Mouse (Mus musculus) megakaryocyte, embryonic 14.5 days (primary cell): ENCODE results near the gene Trim2. TPM values are rescaled to one million over a fixed set of nuclear protein-coding genes. Genes with fewer than 3 reads are reported as not detected.

ENCODE experiments used
- H3K27me3 ChIP-seq: replicated peaks from 2 replicates; pipeline ENCODE3; 2012; ENCODE audit warnings: inconsistent platforms
- H3K36me3 ChIP-seq: replicated peaks from 2 replicates; pipeline ENCODE3; 2012; ENCODE audit warnings: low read length, inconsistent platforms, mixed read lengths
- H3K4me1 ChIP-seq: 2 replicates; pipeline ENCODE4 v1.6.1; 2012; ENCODE audit warnings: inconsistent platforms
- H3K4me3 ChIP-seq: replicated peaks from 2 replicates; pipeline ENCODE3; 2012; ENCODE audit warnings: moderate library complexity, mild to moderate bottlenecking, inconsistent platforms
- H3K9me3 ChIP-seq: 2 replicates; pipeline ENCODE4 v1.6.1; 2012; ENCODE audit warnings: inconsistent platforms
- FLI1 ChIP-seq: IDR thresholded peaks from 2 replicates; pipeline ENCODE4 v1.6.1; 2012; ENCODE audit warnings: low read length, inconsistent platforms, mixed read lengths
- GATA1 ChIP-seq: IDR thresholded peaks from 3 replicates; pipeline ENCODE4 v1.6.1; 2012; ENCODE audit warnings: mixed read lengths, low read length, inconsistent platforms, borderline replicate concordance
- polyA plus RNA-seq: library from polyadenylated mRNA; stranded (reverse); fragments of >175 nt; gene quantifications from 2 replicates; pipeline ENCODE4 v1.2.3, GENCODE M21; 2012; ENCODE audit warnings: low replicate concordance; ENCODE audit not compliant: insufficient read depth

The Trim2 gene
- polyA plus RNA-seq, 1 experiment, result not detected

GRCm38 (mm10) chr3:84215253-84215652 lies 91.4 kb downstream of the Trim2 start:
- TF ChIP-seq GATA1 (no peak), FLI1 (no peak)
- H3K4me3 ChIP-seq, result no peak overlapping the region
- no peaks in the 10 kb centered on the region for H3K9me3 ChIP-seq
- peaks cover 54% of the 10 kb centered on the region for H3K27me3 ChIP-seq
- no peaks in the 10 kb centered on the region for H3K36me3 ChIP-seq
- peaks cover 4% of the 10 kb centered on the region for H3K4me1 ChIP-seq

GRCm38 (mm10) chr3:84214501-84214900 lies 92.2 kb downstream of the Trim2 start:
- Histone ChIP-seq H3K9me3 (no peaks in the 10 kb centered on the region), H3K4me3 (no peak overlapping the region), H3K36me3 (no peaks in the 10 kb centered on the region), H3K27me3 (peaks cover 54% of the 10 kb centered on the region), H3K4me1 (peaks cover 3% of the 10 kb centered on the region; the same call in 1 of the 2 replicates)
- no peak for TF ChIP-seq FLI1
- TF ChIP-seq GATA1, result no peak

DNA sequence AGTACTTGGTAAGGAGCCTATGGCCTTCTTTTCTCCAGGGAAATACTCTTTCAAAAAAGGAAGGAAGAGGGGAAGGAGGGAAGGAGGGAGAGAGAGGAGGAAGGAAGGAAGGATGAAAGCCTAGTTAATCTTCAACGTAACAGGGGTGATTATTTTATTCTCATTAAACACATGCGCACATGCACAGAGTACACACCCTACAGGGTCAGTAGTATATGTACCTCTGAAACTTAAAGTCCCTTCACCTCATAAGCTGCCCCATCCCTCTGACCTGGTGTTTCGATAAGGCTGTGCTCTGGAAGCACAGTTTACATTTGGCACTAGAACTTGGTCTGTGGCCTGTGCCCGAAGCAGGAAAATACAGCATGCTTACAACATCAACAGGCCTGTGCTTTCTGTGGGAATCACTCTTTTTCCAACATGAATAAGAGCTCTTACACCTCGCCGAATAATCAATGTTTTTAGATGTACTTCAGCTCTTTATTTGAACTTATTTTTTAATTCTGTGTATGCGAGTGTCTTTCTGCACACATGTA lies 95.3 kb downstream of the Trim2 start:
- H3K9me3 ChIP-seq, result no peaks in the 10 kb centered on the region
- H3K4me1 ChIP-seq, result peaks cover 3% of the 10 kb centered on the region; the same call in 1 of the 2 replicates
- no peak for TF ChIP-seq FLI1
- no peaks in the 10 kb centered on the region for H3K36me3 ChIP-seq
- H3K4me3 ChIP-seq, result no peak overlapping the region
- peaks cover 39% of the 10 kb centered on the region for H3K27me3 ChIP-seq

GRCm38 (mm10) chr3:84208917-84209513 lies 97.7 kb downstream of the Trim2 start:
- Histone ChIP-seq H3K4me3 (no peak overlapping the region), H3K27me3 (peaks cover 23% of the 10 kb centered on the region)
- TF ChIP-seq GATA1 (no peak), FLI1 (no peak)

DNA sequence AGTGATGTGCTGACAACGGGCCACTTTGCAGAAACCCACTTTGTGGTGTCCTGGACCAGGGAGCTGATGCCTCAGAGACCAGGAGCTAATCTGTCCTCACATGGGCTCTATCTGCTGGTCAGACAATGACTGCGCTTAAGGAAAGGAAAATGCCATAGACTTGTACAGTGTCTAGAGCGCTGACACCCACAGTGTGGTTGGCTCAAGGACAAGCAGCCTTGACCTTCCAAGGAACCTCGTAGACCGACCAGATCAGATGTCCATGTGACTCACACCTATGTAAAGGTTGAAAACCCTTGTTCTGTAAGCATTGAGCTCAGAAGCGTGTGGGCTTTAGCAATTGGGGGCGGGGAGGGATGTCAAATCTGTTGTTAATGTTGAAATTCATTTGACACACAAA lies 98.2 kb downstream of the Trim2 start:
- peaks cover 3% of the 10 kb centered on the region; the same call in 1 of the 2 replicates for H3K4me1 ChIP-seq
- no peaks in the 10 kb centered on the region for H3K9me3 ChIP-seq
- peaks cover 22% of the 10 kb centered on the region for H3K27me3 ChIP-seq
- no peak overlapping the region for H3K4me3 ChIP-seq
- no peak for TF ChIP-seq FLI1
- TF ChIP-seq GATA1, result no peak
- H3K36me3 ChIP-seq, result no peaks in the 10 kb centered on the region

More at GRCm38 (mm10) chr3:84208917-84209513, 97.7 kb downstream of the Trim2 start:
- no peaks in the 10 kb centered on the region for H3K9me3 ChIP-seq
- H3K4me1 ChIP-seq, result peaks cover 3% of the 10 kb centered on the region; the same call in 1 of the 2 replicates
- no peaks in the 10 kb centered on the region for H3K36me3 ChIP-seq

- no peak for TF ChIP-seq GATA1
- no peak for TF ChIP-seq FLI1
- Histone ChIP-seq H3K36me3 (no peaks in the 10 kb centered on the region), H3K27me3 (peaks cover 17% of the 10 kb centered on the region), H3K4me3 (no peak overlapping the region), H3K4me1 (peaks cover 3% of the 10 kb centered on the region; the same call in 1 of the 2 replicates), H3K9me3 (no peaks in the 10 kb centered on the region)
Observed at GRCm38 (mm10) chr3:84207366-84207765, 99.3 kb downstream of the Trim2 start.

- Histone ChIP-seq H3K9me3 (no peaks in the 10 kb centered on the region), H3K27me3 (peaks cover 21% of the 10 kb centered on the region), H3K4me1 (peaks cover 3% of the 10 kb centered on the region; the same call in 1 of the 2 replicates), H3K36me3 (no peaks in the 10 kb centered on the region), H3K4me3 (no peak overlapping the region)
- TF ChIP-seq FLI1 (no peak), GATA1 (no peak)
Observed at GRCm38 (mm10) chr3:84206106-84206505, 100.6 kb downstream of the Trim2 start.

DNA sequence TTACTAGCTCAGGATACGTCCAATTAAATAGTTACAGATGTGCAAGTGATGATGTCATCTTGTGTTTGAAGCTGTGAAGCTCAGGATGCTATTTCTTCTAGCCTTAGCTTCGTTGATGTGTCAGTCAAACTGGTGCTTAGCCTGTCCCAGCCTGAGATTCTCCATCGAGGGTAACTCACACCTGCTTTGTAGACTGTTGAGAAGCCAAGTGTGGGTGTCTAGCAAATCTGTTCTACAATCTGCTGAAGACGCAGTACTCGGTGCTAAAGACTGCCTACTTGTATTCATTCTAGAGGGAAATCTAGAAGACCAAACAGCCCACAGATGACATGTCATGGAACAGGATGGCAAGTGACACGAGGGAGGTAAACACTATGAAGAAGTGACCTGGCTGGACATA lies 101.0 kb downstream of the Trim2 start:
- peaks cover 22% of the 10 kb centered on the region for H3K27me3 ChIP-seq
- H3K9me3 ChIP-seq, result no peaks in the 10 kb centered on the region
- TF ChIP-seq FLI1, result no peak
- TF ChIP-seq GATA1, result no peak
- H3K36me3 ChIP-seq, result no peaks in the 10 kb centered on the region
- H3K4me3 ChIP-seq, result no peak overlapping the region
- peaks cover 3% of the 10 kb centered on the region; the same call in 1 of the 2 replicates for H3K4me1 ChIP-seq

DNA sequence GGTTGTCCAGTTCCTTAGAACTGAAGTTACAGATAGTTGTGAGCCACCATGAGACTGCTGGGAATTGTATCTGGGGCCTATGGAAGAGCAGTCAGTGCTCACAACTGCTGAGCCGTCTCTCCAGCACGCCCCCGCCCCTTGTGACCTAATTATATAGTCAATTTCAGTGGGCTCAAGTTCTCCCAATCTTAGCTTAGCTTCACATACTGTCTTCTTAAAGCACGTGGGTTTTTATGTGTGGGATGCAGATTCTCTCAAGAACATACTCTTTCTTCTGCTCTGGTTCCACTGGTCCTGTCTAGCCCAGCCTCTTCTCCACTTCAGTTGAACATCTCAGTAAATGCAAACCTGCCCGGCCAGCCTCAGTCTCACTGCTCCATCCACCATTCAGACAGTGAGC lies 102.0 kb downstream of the Trim2 start:
- H3K36me3 ChIP-seq, result no peaks in the 10 kb centered on the region
- TF ChIP-seq GATA1, result no peak
- no peak for TF ChIP-seq FLI1
- peaks cover 20% of the 10 kb centered on the region for H3K27me3 ChIP-seq

DNA sequence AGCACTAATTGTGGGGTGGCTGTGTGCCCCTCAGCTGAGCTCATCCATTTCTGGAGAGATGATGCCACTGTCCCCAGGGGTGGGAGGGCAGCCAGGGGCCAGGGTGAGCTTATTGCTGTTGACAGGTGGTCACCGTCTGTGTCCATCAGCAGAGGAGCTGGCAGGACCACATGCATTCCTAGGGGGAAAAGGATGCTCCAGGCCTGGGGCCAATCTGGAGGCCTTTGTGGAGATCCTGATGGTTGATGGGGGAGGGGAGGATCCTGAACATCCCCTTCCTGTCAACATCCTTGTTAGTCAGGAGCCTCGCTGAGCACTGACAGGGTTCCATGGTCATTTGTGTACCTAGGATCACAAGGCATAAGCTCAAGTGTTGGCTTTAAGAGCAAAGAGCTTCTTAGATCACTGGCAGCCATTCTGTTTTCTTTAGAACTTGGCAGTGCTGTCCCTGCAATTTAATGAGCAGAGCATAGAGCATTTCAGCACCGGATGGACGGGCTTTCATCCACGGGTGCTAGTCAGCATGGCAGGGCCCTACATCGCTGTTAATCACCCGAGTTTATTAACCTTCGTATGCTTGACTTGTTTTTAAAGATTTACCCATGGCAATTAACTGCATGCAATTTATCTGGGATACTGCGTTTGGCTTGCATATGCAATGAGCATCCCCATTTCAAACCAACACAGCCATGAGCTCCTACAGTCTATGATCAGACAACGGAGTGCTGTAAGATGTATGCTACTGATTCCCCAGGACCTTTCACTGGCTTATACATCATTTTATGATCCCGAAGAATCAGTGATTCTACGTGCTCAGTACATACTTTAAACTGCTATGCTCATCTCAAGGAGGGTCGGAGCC lies 105.9 kb downstream of the Trim2 start:
- Histone ChIP-seq H3K36me3 (no peaks in the 10 kb centered on the region), H3K9me3 (peaks cover 9% of the 10 kb centered on the region), H3K4me3 (no peak overlapping the region), H3K27me3 (peaks cover 22% of the 10 kb centered on the region), H3K4me1 (no peaks in the 10 kb centered on the region)
- TF ChIP-seq GATA1 (no peak), FLI1 (no peak)

More for the DNA sequence above, 102.0 kb downstream of the Trim2 start:
- peaks cover 3% of the 10 kb centered on the region; the same call in 1 of the 2 replicates for H3K4me1 ChIP-seq
- H3K9me3 ChIP-seq, result no peaks in the 10 kb centered on the region
- no peak overlapping the region for H3K4me3 ChIP-seq
